Mouse (Mus musculus) midbrain, embryonic 12.5 days (tissue): ENCODE measurements around the gene Braf. TPM values are rescaled to one million over a fixed set of nuclear protein-coding genes. Genes with fewer than 3 reads are reported as not detected.
"Not testable (repeated sequence)": the region's sequence is repeated elsewhere in the genome, so short reads cannot be mapped to it uniquely, and the experiment has no call there.

Experiments used
- ATAC-seq: fragments of 200-750 bp; cut with Nextera tagmentation; 2 replicates; pipeline ENCODE4 v1.8.0; 2017; ENCODE audit warnings: low read depth, moderate TSS enrichment, moderate library complexity; ENCODE audit not compliant: low FRiP score
- H3K27ac ChIP-seq: fragments of 300-500 bp; sonication (generic); replicated peaks from 2 replicates; pipeline ENCODE4 v1.5.1; 2016; ENCODE audit warnings: mild to moderate bottlenecking
- H3K27me3 ChIP-seq: fragments of 300-500 bp; sonication (generic); 2 replicates; pipeline ENCODE4 v1.6.1; 2016; ENCODE audit warnings: mild to moderate bottlenecking
- H3K36me3 ChIP-seq: fragments of 300-500 bp; sonication (generic); 2 replicates; pipeline ENCODE4 v1.6.1; 2016
- H3K4me1 ChIP-seq: fragments of 300-500 bp; sonication (generic); 2 replicates; pipeline ENCODE4 v1.6.1; 2016
- H3K4me2 ChIP-seq: fragments of 300-500 bp; sonication (generic); replicated peaks from 2 replicates; pipeline ENCODE4 v1.6.1; 2016; ENCODE audit warnings: mild to moderate bottlenecking, moderate library complexity
- H3K4me3 ChIP-seq: fragments of 300-500 bp; sonication (generic); 2 replicates; pipeline ENCODE4 v1.5.1; 2016; ENCODE audit warnings: mild to moderate bottlenecking
- H3K9ac ChIP-seq: fragments of 300-500 bp; sonication (generic); replicated peaks from 2 replicates; pipeline ENCODE4 v1.6.1; 2016; ENCODE audit warnings: mild to moderate bottlenecking, moderate library complexity
- H3K9me3 ChIP-seq: fragments of 300-500 bp; sonication (generic); 2 replicates; pipeline ENCODE4 v1.6.1; 2016; ENCODE audit warnings: mild to moderate bottlenecking
- WGBS: fragments of 180-500 bp; shearing (Covaris S2); methylation state at CpG from one replicate; pipeline ENCODE4 v1.1.7; 2016; 5-methylcytosine and 5-hydroxymethylcytosine counted together
- polyA plus RNA-seq: library from polyadenylated mRNA; unstranded; fragments of >200 nt; fragmentation: Nextera tagmentation; extraction: Ambion mirVana; gene quantifications from 2 replicates; pipeline ENCODE4 v1.2.1, GENCODE M21; 2016

The Braf gene
- polyA plus RNA-seq, 1 experiment from 2014 or later = 25.0 TPM

DNA sequence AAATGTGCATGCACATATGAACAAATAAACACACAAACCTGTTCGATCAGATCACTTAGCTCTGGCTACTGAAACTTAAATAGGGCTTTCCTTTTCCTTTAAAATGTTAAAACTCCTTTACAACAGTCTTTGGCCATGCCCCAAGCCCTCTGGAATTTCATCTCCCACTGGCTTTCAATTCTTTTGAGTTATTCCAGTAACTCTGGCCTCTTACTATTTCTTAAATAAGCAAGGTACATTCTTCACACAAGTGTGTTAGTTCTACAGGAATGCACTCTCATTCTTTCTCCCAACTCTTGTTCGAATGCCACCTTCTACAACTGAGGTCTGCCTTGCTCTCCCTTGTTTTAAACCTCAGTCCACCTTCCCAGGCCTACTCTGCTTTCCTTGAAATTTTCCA, 8.2 kb downstream of the Braf start:
- no peak for ATAC-seq
- H3K4me3 ChIP-seq = no peak overlapping the region
- no peaks in the 10 kb centered on the region for H3K36me3 ChIP-seq
- no peaks in the 10 kb centered on the region for H3K9me3 ChIP-seq
- H3K27me3 ChIP-seq = no peaks in the 10 kb centered on the region
- no peak overlapping the region for H3K9ac ChIP-seq
- no peak overlapping the region for H3K27ac ChIP-seq
- H3K4me1 ChIP-seq = peaks cover 9% of the 10 kb centered on the region; the same call in 1 of the 2 replicates
- WGBS = 86% methylated on average over 2 of the region's 2 CpGs
- no peak overlapping the region for H3K4me2 ChIP-seq

DNA sequence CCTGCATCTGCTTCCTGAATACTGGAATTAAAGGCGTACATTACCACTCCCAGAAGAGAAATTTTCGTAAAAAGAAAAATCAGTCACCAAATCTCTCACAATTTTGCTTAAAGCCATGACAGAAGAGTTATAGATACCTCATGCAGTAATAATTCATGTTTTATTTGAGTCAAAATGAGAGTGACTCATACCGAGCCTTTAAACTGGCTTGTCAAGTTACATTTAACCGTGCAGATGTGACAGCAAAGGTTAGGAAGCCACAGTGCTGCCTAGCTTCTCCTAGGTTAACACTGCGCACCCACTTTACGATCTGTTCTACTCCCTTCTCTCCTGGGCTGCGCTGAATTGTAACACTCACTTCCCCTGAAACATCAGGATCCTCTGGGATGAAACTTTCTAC, 10.9 kb downstream of the Braf start:
- no peaks in the 10 kb centered on the region for H3K9me3 ChIP-seq
- no peak overlapping the region for H3K27ac ChIP-seq
- H3K4me3 ChIP-seq = no peak overlapping the region
- no peak overlapping the region for H3K4me2 ChIP-seq
- H3K9ac ChIP-seq = no peak overlapping the region
- H3K4me1 ChIP-seq = no peaks in the 10 kb centered on the region
- no peak for ATAC-seq
- no peaks in the 10 kb centered on the region for H3K27me3 ChIP-seq
- no peaks in the 10 kb centered on the region for H3K36me3 ChIP-seq
- WGBS = 81% methylated on average over 7 of the region's 7 CpGs

DNA sequence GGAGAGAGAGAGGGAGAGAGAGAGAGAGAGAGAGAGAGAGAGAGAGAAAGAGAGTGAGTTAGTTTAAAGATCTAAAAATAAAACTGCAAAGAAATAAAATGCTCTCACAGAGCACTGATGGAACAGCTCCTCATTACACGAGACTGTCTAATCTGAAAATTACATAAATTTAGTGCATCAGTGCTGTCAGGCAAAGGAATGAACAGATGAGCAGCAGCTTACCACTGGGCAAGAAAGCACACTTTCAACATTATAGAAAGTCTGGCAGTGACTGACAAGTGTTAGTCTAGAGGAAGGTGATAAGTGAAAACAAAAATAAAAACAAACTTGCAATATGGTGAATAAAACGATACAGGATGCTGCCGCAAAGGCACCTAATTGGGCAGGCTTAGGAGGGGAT, 11.9 kb downstream of the Braf start:
- WGBS = 82% methylated on average over 3 of the region's 3 CpGs
- Histone ChIP-seq H3K27me3 (no peaks in the 10 kb centered on the region), H3K9me3 (no peaks in the 10 kb centered on the region), H3K4me1 (no peaks in the 10 kb centered on the region), H3K4me3 (no peak overlapping the region), H3K27ac (no peak overlapping the region), H3K36me3 (no peaks in the 10 kb centered on the region), H3K9ac (no peak overlapping the region), H3K4me2 (no peak overlapping the region)
- no peak for ATAC-seq

DNA sequence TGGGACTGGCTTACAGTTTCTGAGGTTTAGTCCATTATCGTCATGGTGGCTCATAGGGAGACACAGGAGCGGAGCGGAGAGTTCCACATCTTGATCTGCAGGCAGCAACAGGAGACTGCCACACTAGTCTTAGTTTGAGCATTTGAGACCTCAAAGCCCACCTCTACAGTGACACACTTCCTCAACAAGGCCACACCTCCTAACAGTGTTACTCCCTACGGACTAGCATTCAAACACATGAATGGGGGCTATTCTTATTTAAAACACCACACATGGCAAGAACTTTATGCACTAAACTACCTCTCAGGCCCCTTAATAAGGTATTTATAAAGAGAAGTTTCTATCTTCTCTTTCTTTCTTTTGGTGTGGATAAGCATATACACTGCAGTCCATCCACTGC, 19.6 kb downstream of the Braf start:
- ATAC-seq = no peak

DNA sequence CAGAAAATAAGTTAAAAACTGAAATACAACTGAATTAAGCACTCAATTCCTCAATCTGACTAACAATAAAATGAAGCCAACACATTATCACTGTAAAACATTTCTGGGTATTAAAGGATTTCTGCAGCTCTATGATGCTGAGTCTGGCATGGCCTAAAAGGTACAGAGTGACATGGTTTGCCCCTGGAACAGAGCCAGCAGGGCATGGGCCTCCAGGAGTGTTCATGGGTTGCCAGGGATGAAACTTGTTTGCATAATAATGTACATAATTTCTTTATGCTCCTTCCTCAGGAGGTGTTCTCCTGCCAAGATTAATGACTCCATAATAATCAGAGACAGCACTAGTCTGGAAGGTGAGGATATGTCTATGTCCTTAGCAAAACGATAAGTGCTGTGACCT, 32.1 kb downstream of the Braf start:
- H3K4me1 ChIP-seq = no peaks in the 10 kb centered on the region
- H3K9me3 ChIP-seq = no peaks in the 10 kb centered on the region
- no peak overlapping the region for H3K9ac ChIP-seq
- no peak overlapping the region for H3K4me2 ChIP-seq
- H3K36me3 ChIP-seq = no peaks in the 10 kb centered on the region
- ATAC-seq = no peak
- H3K27ac ChIP-seq = no peak overlapping the region
- H3K4me3 ChIP-seq = no peak overlapping the region
- WGBS = 95% methylated on average over 1 of the region's 1 CpGs
- no peaks in the 10 kb centered on the region for H3K27me3 ChIP-seq

More for the DNA sequence above, 19.6 kb downstream of the Braf start:
- H3K36me3 ChIP-seq = no peaks in the 10 kb centered on the region
- no peaks in the 10 kb centered on the region for H3K4me1 ChIP-seq
- no peak overlapping the region for H3K9ac ChIP-seq
- no peaks in the 10 kb centered on the region for H3K27me3 ChIP-seq
- H3K27ac ChIP-seq = no peak overlapping the region
- no peak overlapping the region for H3K4me3 ChIP-seq
- WGBS = 92% methylated on average over 4 of the region's 4 CpGs
- H3K9me3 ChIP-seq = no peaks in the 10 kb centered on the region
- H3K4me2 ChIP-seq = no peak overlapping the region

DNA sequence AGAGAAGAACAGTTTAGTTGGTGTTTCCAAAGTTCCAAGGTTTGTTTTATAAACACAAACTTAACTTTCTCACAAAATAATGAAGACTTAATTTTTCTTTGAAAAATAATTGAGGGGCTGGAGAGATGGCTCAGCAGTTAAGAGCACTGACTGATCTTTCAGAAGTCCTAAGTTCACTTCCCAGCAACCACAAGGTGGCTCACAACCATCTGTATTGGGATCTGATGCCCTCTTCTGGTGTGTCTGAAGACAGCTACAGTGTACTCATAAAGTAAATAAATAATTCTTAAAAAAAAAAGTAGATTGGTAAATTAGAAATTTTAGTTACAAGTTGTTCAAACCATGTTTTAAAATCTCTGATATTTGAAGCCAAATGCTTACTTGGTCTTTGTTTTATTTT, 38.4 kb downstream of the Braf start:
- not testable (repeated sequence) for H3K4me1 ChIP-seq, ATAC-seq, H3K9ac ChIP-seq, H3K4me3 ChIP-seq, H3K9me3 ChIP-seq, H3K27ac ChIP-seq, H3K36me3 ChIP-seq, H3K4me2 ChIP-seq, H3K27me3 ChIP-seq

DNA sequence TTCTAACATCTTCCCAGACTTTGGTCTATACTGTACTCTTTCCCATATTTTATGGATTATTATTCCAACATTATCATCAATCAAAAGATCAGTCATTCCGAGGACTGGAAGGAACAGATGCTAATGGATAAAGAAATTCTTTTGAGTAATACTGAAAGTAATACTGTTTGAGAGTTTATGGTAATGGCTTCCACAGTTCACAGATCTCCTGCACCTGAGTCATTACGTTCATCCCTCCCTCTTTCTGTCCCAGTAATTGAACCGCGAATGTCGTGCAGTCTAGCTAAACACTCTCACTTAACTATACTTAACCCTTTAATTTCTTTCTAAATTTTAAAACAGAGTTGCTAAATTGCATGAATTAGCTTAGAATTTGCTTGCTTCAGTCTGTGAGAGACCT, 43.5 kb downstream of the Braf start:
- 75% methylated on average over 5 of the region's 5 CpGs for WGBS

DNA sequence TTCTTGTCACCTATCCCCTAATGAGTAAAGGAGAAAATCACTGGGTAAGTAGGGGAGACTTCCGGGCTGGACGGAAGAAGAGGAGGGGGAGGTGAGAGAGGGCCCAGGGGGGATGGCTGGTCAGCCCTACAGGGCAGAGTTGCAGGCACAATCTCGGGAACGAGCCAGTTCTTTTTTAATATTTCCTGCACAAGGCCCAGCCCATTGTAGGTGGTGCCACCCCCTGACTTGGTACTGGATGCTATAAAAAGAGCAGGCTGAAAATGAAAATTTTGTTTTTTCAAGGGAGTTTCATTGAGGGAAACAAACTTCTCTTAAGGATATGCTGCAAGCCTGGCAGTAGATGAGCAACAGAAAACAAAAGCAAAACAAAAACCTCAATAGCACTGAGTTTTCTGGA, 44.7 kb downstream of the Braf start:
- no peak overlapping the region for H3K4me3 ChIP-seq

More for the DNA sequence above, 43.5 kb downstream of the Braf start:
- H3K27ac ChIP-seq = no peak overlapping the region
- H3K4me1 ChIP-seq = peaks cover 5% of the 10 kb centered on the region; the same call in 1 of the 2 replicates
- no peak overlapping the region for H3K4me3 ChIP-seq
- H3K36me3 ChIP-seq = peaks cover 9% of the 10 kb centered on the region
- H3K27me3 ChIP-seq = no peaks in the 10 kb centered on the region
- ATAC-seq = no peak
- H3K4me2 ChIP-seq = no peak overlapping the region
- no peak overlapping the region for H3K9ac ChIP-seq
- no peaks in the 10 kb centered on the region for H3K9me3 ChIP-seq

DNA sequence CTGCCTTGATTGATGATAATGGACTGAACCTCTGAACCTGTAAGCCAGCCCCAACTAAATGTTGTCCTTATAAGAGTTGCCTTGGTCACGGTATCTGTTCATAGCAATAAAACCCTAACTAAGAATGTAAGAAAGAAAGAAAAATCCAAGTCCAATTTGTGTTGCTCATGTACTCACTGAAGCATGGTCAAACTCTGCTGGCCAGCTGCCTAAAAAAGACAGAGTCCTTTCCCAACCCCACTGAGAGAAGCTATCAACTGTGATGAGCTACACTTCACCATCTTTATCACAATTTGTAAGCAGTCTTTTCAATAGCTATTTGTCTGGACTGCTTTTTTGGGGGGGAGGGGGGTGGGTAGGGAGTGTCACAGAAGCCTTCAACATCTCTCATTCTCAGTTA, 47.0 kb downstream of the Braf start:
- no peak for ATAC-seq
- Histone ChIP-seq H3K27me3 (no peaks in the 10 kb centered on the region), H3K4me3 (no peak overlapping the region), H3K36me3 (peaks cover 13% of the 10 kb centered on the region), H3K9ac (no peak overlapping the region), H3K4me2 (no peak overlapping the region), H3K27ac (no peak overlapping the region), H3K4me1 (peaks cover 5% of the 10 kb centered on the region; the same call in 1 of the 2 replicates), H3K9me3 (no peaks in the 10 kb centered on the region)
- 97% methylated on average over 1 of the region's 1 CpGs for WGBS

More for the DNA sequence above, 44.7 kb downstream of the Braf start:
- WGBS = 20% methylated on average over 4 of the region's 4 CpGs
- H3K27ac ChIP-seq = peak overlapping the region; percentile 26; the same call in 1 of the 2 replicates
- peaks cover 13% of the 10 kb centered on the region for H3K36me3 ChIP-seq
- H3K4me1 ChIP-seq = peaks cover 5% of the 10 kb centered on the region; the same call in 1 of the 2 replicates
- no peaks in the 10 kb centered on the region for H3K27me3 ChIP-seq
- ATAC-seq = no peak
- no peak overlapping the region for H3K4me2 ChIP-seq
- no peaks in the 10 kb centered on the region for H3K9me3 ChIP-seq
- H3K9ac ChIP-seq = no peak overlapping the region

DNA sequence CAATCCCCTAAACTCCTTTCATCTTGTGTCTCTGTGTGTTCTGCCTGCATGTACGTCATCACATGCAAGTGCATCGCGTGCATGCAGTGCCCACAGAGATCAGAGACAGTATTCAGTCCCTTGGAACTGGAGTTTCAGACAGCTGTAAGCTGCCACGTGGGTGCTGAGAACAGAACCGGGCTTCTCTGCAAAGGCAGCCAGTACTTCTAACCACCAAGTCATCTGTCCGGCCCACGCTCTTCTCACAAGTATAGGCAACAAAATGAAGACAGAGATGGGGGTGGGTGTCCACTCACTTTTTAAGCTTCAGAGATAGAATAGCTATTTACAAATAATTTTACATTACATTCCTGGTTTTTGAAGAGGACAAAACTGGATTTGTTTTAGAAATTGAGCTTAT, 50.2 kb downstream of the Braf start:
- H3K9ac ChIP-seq = no peak overlapping the region
- no peaks in the 10 kb centered on the region for H3K27me3 ChIP-seq
- H3K4me1 ChIP-seq = no peaks in the 10 kb centered on the region
- no peak overlapping the region for H3K4me2 ChIP-seq
- no peaks in the 10 kb centered on the region for H3K9me3 ChIP-seq
- no peak overlapping the region for H3K4me3 ChIP-seq
- H3K36me3 ChIP-seq = peaks cover 19% of the 10 kb centered on the region
- 88% methylated on average over 7 of the region's 7 CpGs for WGBS
- H3K27ac ChIP-seq = no peak overlapping the region
- no peak for ATAC-seq

DNA sequence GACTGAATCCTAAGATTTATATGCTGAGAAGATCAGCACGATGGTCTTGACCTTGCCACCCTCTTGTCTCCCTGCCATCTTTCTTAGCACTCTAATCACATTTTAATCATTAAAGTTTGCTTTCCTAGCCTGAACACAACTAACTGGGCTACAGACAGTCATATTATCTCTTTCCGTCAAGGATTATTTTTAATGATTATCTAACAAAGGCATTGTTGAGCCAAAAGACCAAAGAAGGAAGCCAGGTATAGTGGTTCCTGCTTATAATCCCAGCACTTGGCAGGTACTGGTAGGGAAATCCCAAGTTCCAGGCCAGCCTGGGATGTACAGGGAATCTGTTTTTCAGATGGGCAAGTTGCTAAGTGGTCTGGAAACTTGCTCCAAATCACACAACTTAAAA, 114.0 kb downstream of the Braf start:
- WGBS = 92% methylated on average over 2 of the region's 2 CpGs

DNA sequence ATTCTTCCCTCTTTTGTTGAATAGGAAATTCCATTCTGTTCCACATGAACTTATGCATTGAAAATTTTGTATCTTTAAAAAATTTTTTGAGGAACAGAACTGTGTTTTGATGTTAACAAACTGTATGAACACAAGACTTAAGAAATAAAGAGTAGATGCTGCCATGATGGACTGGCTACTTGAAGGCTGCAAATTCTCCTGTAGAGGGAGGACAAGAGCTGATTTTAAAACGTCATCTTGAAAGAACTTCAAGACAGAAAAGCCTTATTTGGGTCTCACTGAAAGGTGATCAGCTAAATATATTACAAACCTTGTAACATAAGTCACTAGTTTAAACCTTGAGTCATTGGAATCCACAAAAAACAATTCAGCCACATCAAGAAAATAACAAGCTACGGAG, 115.1 kb downstream of the Braf start:
- Histone ChIP-seq H3K4me1 (no peaks in the 10 kb centered on the region), H3K27ac (no peak overlapping the region), H3K36me3 (peaks cover 20% of the 10 kb centered on the region), H3K9me3 (no peaks in the 10 kb centered on the region), H3K9ac (no peak overlapping the region), H3K4me3 (no peak overlapping the region), H3K4me2 (no peak overlapping the region), H3K27me3 (no peaks in the 10 kb centered on the region)
- WGBS = 76% methylated on average over 2 of the region's 2 CpGs
- no peak for ATAC-seq

More for the DNA sequence above, 114.0 kb downstream of the Braf start:
- Histone ChIP-seq H3K4me1 (no peaks in the 10 kb centered on the region), H3K27ac (no peak overlapping the region), H3K9ac (no peak overlapping the region), H3K4me3 (no peak overlapping the region), H3K9me3 (no peaks in the 10 kb centered on the region), H3K4me2 (no peak overlapping the region), H3K36me3 (peaks cover 29% of the 10 kb centered on the region), H3K27me3 (no peaks in the 10 kb centered on the region)
- ATAC-seq = no peak

DNA sequence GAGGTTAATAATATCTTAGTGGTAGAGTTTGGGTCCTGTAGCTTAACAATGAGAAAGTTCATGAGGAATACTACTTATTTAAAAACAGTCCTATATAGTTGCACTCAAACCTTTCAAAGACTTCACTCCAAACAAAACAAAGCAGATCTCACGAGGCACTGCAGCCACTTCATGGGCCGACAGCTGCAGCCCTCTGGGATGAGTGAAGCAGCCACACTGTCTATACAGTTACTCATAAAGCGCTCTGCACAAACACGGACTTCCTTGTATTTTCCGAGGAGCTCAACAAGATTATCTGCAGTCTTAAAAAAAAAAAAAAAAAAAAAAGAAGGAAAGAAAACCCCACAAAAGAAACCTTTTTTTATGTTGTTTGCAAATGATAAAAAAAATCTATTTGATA, 117.9 kb downstream of the Braf start:
- Histone ChIP-seq H3K4me2 (no peak overlapping the region), H3K36me3 (peaks cover 7% of the 10 kb centered on the region; the same call in 1 of the 2 replicates), H3K4me3 (no peak overlapping the region), H3K27me3 (no peaks in the 10 kb centered on the region), H3K4me1 (no peaks in the 10 kb centered on the region), H3K9me3 (no peaks in the 10 kb centered on the region), H3K27ac (no peak overlapping the region), H3K9ac (no peak overlapping the region)
- ATAC-seq = no peak
- 78% methylated on average over 5 of the region's 5 CpGs for WGBS
